Mouse (Mus musculus): ENCODE data around the gene Smad1.

DNA sequence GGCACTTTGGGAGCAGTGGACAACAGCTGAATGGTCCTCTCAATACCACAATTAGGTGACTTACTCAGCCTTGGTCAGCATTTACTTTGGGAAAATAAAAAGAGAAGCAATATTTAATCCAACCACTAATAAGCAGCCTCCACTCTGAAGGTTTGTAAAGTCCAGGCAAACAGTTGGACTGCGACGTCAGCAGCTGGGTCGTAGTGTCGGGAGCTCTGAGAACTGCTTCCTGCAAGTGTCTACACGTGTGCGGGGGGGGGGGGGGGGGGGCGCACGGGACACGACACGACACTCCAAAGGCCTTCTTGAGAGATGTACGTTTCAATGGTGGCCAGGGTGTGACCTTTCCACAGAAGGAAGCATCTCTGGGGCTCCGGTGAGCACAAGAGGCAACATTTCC is 32.0 kb downstream of the Smad1 start:
- TF ChIP-seq POLR2A (IDR thresholded peaks at IDR 0.05; ENCODE audit: borderline replicate concordance, extremely low read depth, insufficient read depth, insufficient read length, poor library complexity, severe bottlenecking) (no peak), CTCF (IDR thresholded peaks at IDR 0.05; ENCODE audit: borderline replicate concordance, extremely low read depth, insufficient read depth, insufficient read length) (no peak)
